Mouse (Mus musculus) cerebellum, adult 2 months (tissue): Measurements from ENCODE around the gene Lingo3. TPM values are rescaled to one million over a fixed set of nuclear protein-coding genes. Genes with fewer than 3 reads are reported as not detected.

Experiments used
- DNase-seq, 2 experiments: peaks; one replicate each; pipeline ENCODE4 v3.0.0; 2021
- H3K27ac ChIP-seq: fragments of 200-500 bp; 2 replicates; pipeline ENCODE4 v1.5.1; 2012; ENCODE audit warnings: low read length, control low read depth, inconsistent platforms; ENCODE audit not compliant: insufficient read depth
- H3K27me3 ChIP-seq: fragments of 200-500 bp; 2 replicates; pipeline ENCODE4 v1.6.1; 2012; ENCODE audit warnings: inconsistent platforms, mild to moderate bottlenecking, low read length, moderate library complexity; ENCODE audit not compliant: control insufficient read depth, insufficient read depth
- H3K4me1 ChIP-seq: fragments of 200-500 bp; 2 replicates; pipeline ENCODE4 v1.6.1; 2011; ENCODE audit warnings: low read length; ENCODE audit not compliant: control insufficient read depth, insufficient read depth
- H3K4me3 ChIP-seq: fragments of 200-500 bp; replicated peaks from 2 replicates; pipeline ENCODE3; 2011; ENCODE audit warnings: mild to moderate bottlenecking, low read depth, low read length, control low read depth; ENCODE audit not compliant: insufficient read depth
- CTCF ChIP-seq: fragments of 200-500 bp; IDR thresholded peaks from 2 replicates; pipeline ENCODE4 v1.5.1; 2011; ENCODE audit warnings: low read depth, mild to moderate bottlenecking, control low read depth, low read length, moderate library complexity, borderline replicate concordance; ENCODE audit not compliant: insufficient read depth
- POLR2A ChIP-seq: fragments of 200-500 bp; IDR thresholded peaks from 2 replicates; pipeline ENCODE4 v1.6.1; 2011; ENCODE audit warnings: low read length, control low read depth, borderline replicate concordance; ENCODE audit not compliant: insufficient read depth
- WGBS: fragments of 180-500 bp; shearing (Covaris S2); methylation state at CpG from one replicate; pipeline ENCODE4 v1.1.7; 2018; 5-methylcytosine and 5-hydroxymethylcytosine counted together
- polyA plus RNA-seq: library from polyadenylated mRNA; depleted of rRNA; stranded (reverse); fragments of >200 nt; gene quantifications from 2 replicates; pipeline ENCODE4 v1.2.3, GENCODE M21; 2012; rRNA removed

Gene Lingo3
- polyA plus RNA-seq, 1 experiment = 54.4 TPM

GRCm38 (mm10) chr10:80784302-80784701, 59.5 kb downstream of the Lingo3 start:
- no peak for DNase-seq
- Histone ChIP-seq H3K4me3 (no peak overlapping the region), H3K4me1 (peaks cover 21% of the 10 kb centered on the region), H3K27ac (no peak overlapping the region), H3K27me3 (no peaks in the 10 kb centered on the region)
- TF ChIP-seq POLR2A = no peak
- TF ChIP-seq CTCF = no peak
- 93% methylated on average over 2 of the region's 2 CpGs for WGBS

Other genes with a start within 250 kb of the Lingo3 start
- 57.9 and 62.0 TPM in 2 replicates for gene Scamp4, start 241.2 kb downstream of the Lingo3 start, polyA plus RNA-seq
- 7.0 and 7.5 TPM in 2 replicates for gene Adat3, start 241.2 kb downstream of the Lingo3 start, polyA plus RNA-seq
- gene Gm49322, start 238.0 kb downstream of the Lingo3 start, polyA plus RNA-seq = 3.5 and 4.2 TPM in 2 replicates
- 208 and 218 TPM in 2 replicates for gene Csnk1g2, start 221.2 kb downstream of the Lingo3 start, polyA plus RNA-seq
- 106 and 108 TPM in 2 replicates for gene Btbd2, start 187.0 kb downstream of the Lingo3 start, polyA plus RNA-seq
- gene Mknk2, start 165.9 kb downstream of the Lingo3 start, polyA plus RNA-seq = 59.3 and 64.4 TPM in 2 replicates
- 12.6 and 14.2 TPM in 2 replicates for gene Mob3a, start 142.1 kb downstream of the Lingo3 start, polyA plus RNA-seq
- 112 and 117 TPM in 2 replicates for gene Izumo4, start 141.9 kb downstream of the Lingo3 start, polyA plus RNA-seq
- gene Ap3d1, start 101.8 kb downstream of the Lingo3 start, polyA plus RNA-seq = 175 and 189 TPM in 2 replicates
- gene Dot1l, start 88.8 kb downstream of the Lingo3 start, polyA plus RNA-seq = 101 and 115 TPM in 2 replicates
- gene Sf3a2, start 45.8 kb downstream of the Lingo3 start, polyA plus RNA-seq = 52.0 and 66.4 TPM in 2 replicates
- 106 and 122 TPM in 2 replicates for gene Plekhj1, start 45.4 kb downstream of the Lingo3 start, polyA plus RNA-seq
- 3.0 and 4.3 TPM in 2 replicates for gene Amh, start 38.8 kb downstream of the Lingo3 start, polyA plus RNA-seq
- 0.27 and 0.38 TPM in 2 replicates for gene Jsrp1, start 30.5 kb downstream of the Lingo3 start, polyA plus RNA-seq
- 776 and 779 TPM in 2 replicates for gene Oaz1, start 17.4 kb downstream of the Lingo3 start, polyA plus RNA-seq
- gene Lsm7, start 11.2 kb upstream of the Lingo3 start, polyA plus RNA-seq = 213 and 215 TPM in 2 replicates
- gene Sppl2b, start 11.2 kb upstream of the Lingo3 start, polyA plus RNA-seq = 123 and 132 TPM in 2 replicates
- gene Tmprss9, start 27.8 kb upstream of the Lingo3 start, polyA plus RNA-seq = 0.41 and 0.74 TPM in 2 replicates
- gene Timm13, start 56.9 kb upstream of the Lingo3 start, polyA plus RNA-seq = 208 and 217 TPM in 2 replicates
- gene Lmnb2, start 74.2 kb upstream of the Lingo3 start, polyA plus RNA-seq = 39.0 and 42.8 TPM in 2 replicates
- gene Gadd45b, start 86.0 kb upstream of the Lingo3 start, polyA plus RNA-seq = 30.6 and 33.3 TPM in 2 replicates
- 21.0 and 23.0 TPM in 2 replicates for gene Gng7, start 170.9 kb upstream of the Lingo3 start, polyA plus RNA-seq
- 126 and 136 TPM in 2 replicates for gene Diras1, start 181.6 kb upstream of the Lingo3 start, polyA plus RNA-seq
- gene Slc39a3, start 193.4 kb upstream of the Lingo3 start, polyA plus RNA-seq = 75.2 and 77.0 TPM in 2 replicates
- 231 and 240 TPM in 2 replicates for gene Sgta, start 216.1 kb upstream of the Lingo3 start, polyA plus RNA-seq
- gene Thop1, start 226.0 kb upstream of the Lingo3 start, polyA plus RNA-seq = 54.7 and 55.3 TPM in 2 replicates